Mouse (Mus musculus) midbrain, postnatal 0 days (tissue): Measurements from ENCODE around the gene Afap1. TPM values are rescaled to one million over a fixed set of nuclear protein-coding genes. Genes with fewer than 3 reads are reported as not detected.

Source experiments
- ATAC-seq: fragments of 200-750 bp; cut with Nextera tagmentation; 2 replicates; pipeline ENCODE4 v1.8.0; 2017; ENCODE audit warnings: moderate number of reproducible peaks, mild to moderate bottlenecking, moderate TSS enrichment, moderate library complexity; ENCODE audit not compliant: low FRiP score
- DNase-seq: peaks from one replicate; pipeline ENCODE4 v3.0.0-alpha.2; 2015; ENCODE audit warnings: low spot score
- H3K27ac ChIP-seq: fragments of 300-500 bp; sonication (generic); 2 replicates; pipeline ENCODE4 v1.5.1; 2014; ENCODE audit warnings: low read depth, mild to moderate bottlenecking, low read length, mixed read lengths
- H3K27me3 ChIP-seq: fragments of 300-500 bp; sonication (generic); 2 replicates; pipeline ENCODE4 v1.6.1; 2014; ENCODE audit warnings: low read length, control low read depth, mixed read lengths; ENCODE audit not compliant: insufficient read depth
- H3K36me3 ChIP-seq: fragments of 300-500 bp; sonication (generic); 2 replicates; pipeline ENCODE4 v1.6.1; 2014; ENCODE audit warnings: low read length, control low read depth, mixed read lengths; ENCODE audit not compliant: insufficient read depth
- H3K4me1 ChIP-seq: fragments of 300-500 bp; sonication (generic); 2 replicates; pipeline ENCODE4 v1.6.1; 2014; ENCODE audit warnings: mild to moderate bottlenecking, control low read depth, antibody characterized with exemption, low read length, mixed read lengths; ENCODE audit not compliant: insufficient read depth
- H3K4me2 ChIP-seq: fragments of 300-500 bp; sonication (generic); 2 replicates; pipeline ENCODE4 v1.6.1; 2014; ENCODE audit warnings: low read depth, mild to moderate bottlenecking, low read length, mixed read lengths; ENCODE audit not compliant: poor library complexity, severe bottlenecking
- H3K4me3 ChIP-seq: fragments of 300-500 bp; sonication (generic); 2 replicates; pipeline ENCODE4 v1.5.1; 2014; ENCODE audit warnings: low read depth, mild to moderate bottlenecking, low read length, moderate library complexity
- H3K9ac ChIP-seq: fragments of 300-500 bp; sonication (generic); replicated peaks from 2 replicates; pipeline ENCODE4 v1.6.1; 2014; ENCODE audit warnings: mild to moderate bottlenecking, low read length, moderate library complexity, mixed read lengths; ENCODE audit not compliant: poor library complexity, severe bottlenecking
- H3K9me3 ChIP-seq: fragments of 300-500 bp; sonication (generic); 2 replicates; pipeline ENCODE4 v1.6.1; 2016; ENCODE audit warnings: low read length, control low read depth
- CTCF ChIP-seq: IDR thresholded peaks from 2 replicates; pipeline ENCODE4 v1.5.1; 2016; ENCODE audit warnings: antibody characterized with exemption, mild to moderate bottlenecking
- WGBS: fragments of 180-500 bp; shearing (Covaris S2); extraction: QIAGEN DNeasy Blood & Tissue Kit; methylation state at CpG from one replicate; pipeline ENCODE4 v1.1.7; 2014; 5-methylcytosine and 5-hydroxymethylcytosine counted together
- polyA plus RNA-seq: library from polyadenylated mRNA; unstranded; fragments of >200 nt; fragmentation: Nextera tagmentation; extraction: Ambion mirVana; gene quantifications from 2 replicates; pipeline ENCODE4 v1.2.1, GENCODE M21; 2015
- total RNA-seq: library from RNA; depleted of rRNA; stranded (reverse); fragments of >200 nt; gene quantifications from 2 replicates; pipeline ENCODE4 v1.2.3, GENCODE M21; 2014

The Afap1 gene
- total and polyA plus RNA-seq, 2 experiments from 2014 or later = 43.8 to 80.9 TPM

- no peak overlapping the region for H3K4me3 ChIP-seq
- no peaks in the 10 kb centered on the region for H3K36me3 ChIP-seq
- WGBS = 59% methylated on average over 8 of the region's 8 CpGs
- peaks cover 5% of the 10 kb centered on the region; the same call in 1 of the 2 replicates for H3K4me1 ChIP-seq
- no peaks in the 10 kb centered on the region for H3K9me3 ChIP-seq
- ATAC-seq = no peak
- no peak for DNase-seq
- H3K27me3 ChIP-seq = no peaks in the 10 kb centered on the region
- H3K9ac ChIP-seq = no peak overlapping the region
- no peak for TF ChIP-seq CTCF
- H3K4me2 ChIP-seq = no peak overlapping the region
- H3K27ac ChIP-seq = no peak overlapping the region
Observed at GRCm38 (mm10) chr5:35926511-35926910, 33.4 kb downstream of the Afap1 start.

- no peaks in the 10 kb centered on the region for H3K9me3 ChIP-seq
- H3K36me3 ChIP-seq = no peaks in the 10 kb centered on the region
- DNase-seq (no peak), ATAC-seq (no peak)
- no peak overlapping the region for H3K27ac ChIP-seq
- 58% methylated on average over 5 of the region's 5 CpGs for WGBS
- no peak overlapping the region for H3K4me2 ChIP-seq
- H3K4me1 ChIP-seq = peaks cover 12% of the 10 kb centered on the region; the same call in 1 of the 2 replicates
- H3K4me3 ChIP-seq = no peak overlapping the region
- H3K9ac ChIP-seq = no peak overlapping the region
- H3K27me3 ChIP-seq = no peaks in the 10 kb centered on the region
- TF ChIP-seq CTCF = no peak
Observed at GRCm38 (mm10) chr5:35931296-35931695, 38.2 kb downstream of the Afap1 start.

GRCm38 (mm10) chr5:35933059-35933458 is 39.9 kb downstream of the Afap1 start:
- 72% methylated on average over 10 of the region's 10 CpGs for WGBS
- TF ChIP-seq CTCF = no peak
- Histone ChIP-seq H3K4me3 (no peak overlapping the region), H3K9ac (no peak overlapping the region), H3K4me1 (peaks cover 8% of the 10 kb centered on the region; the same call in 1 of the 2 replicates), H3K27ac (no peak overlapping the region), H3K36me3 (no peaks in the 10 kb centered on the region), H3K9me3 (no peaks in the 10 kb centered on the region), H3K4me2 (no peak overlapping the region), H3K27me3 (no peaks in the 10 kb centered on the region)
- DNase-seq (no peak), ATAC-seq (no peak)

GRCm38 (mm10) chr5:35935939-35936338 is 42.8 kb downstream of the Afap1 start:
- no peak for DNase-seq
- no peak overlapping the region for H3K27ac ChIP-seq
- H3K9ac ChIP-seq = no peak overlapping the region
- H3K4me3 ChIP-seq = no peak overlapping the region
- H3K27me3 ChIP-seq = no peaks in the 10 kb centered on the region
- 83% methylated on average over 7 of the region's 7 CpGs for WGBS
- H3K9me3 ChIP-seq = no peaks in the 10 kb centered on the region
- no peak for ATAC-seq
- TF ChIP-seq CTCF = no peak
- H3K4me2 ChIP-seq = no peak overlapping the region
- H3K36me3 ChIP-seq = peaks cover 3% of the 10 kb centered on the region; the same call in 1 of the 2 replicates
- H3K4me1 ChIP-seq = peaks cover 8% of the 10 kb centered on the region; the same call in 1 of the 2 replicates

GRCm38 (mm10) chr5:35938249-35939223 is 45.4 kb downstream of the Afap1 start:
- Histone ChIP-seq H3K4me1 (no peaks in the 10 kb centered on the region), H3K27me3 (no peaks in the 10 kb centered on the region), H3K36me3 (peaks cover 4% of the 10 kb centered on the region; the same call in 1 of the 2 replicates), H3K4me2 (no peak overlapping the region), H3K4me3 (no peak overlapping the region), H3K9me3 (no peaks in the 10 kb centered on the region), H3K27ac (0 out of 2 replicates have a peak overlapping the region, but pooled peaks have one; percentile 51), H3K9ac (no peak overlapping the region)
- ATAC-seq (no peak), DNase-seq (peak; percentile 45)
- 58% methylated on average over 10 of the region's 10 CpGs for WGBS
- no peak for TF ChIP-seq CTCF

- 88% methylated on average over 6 of the region's 6 CpGs for WGBS
- Histone ChIP-seq H3K27me3 (no peaks in the 10 kb centered on the region), H3K4me1 (no peaks in the 10 kb centered on the region), H3K9ac (no peak overlapping the region), H3K4me2 (no peak overlapping the region), H3K4me3 (no peak overlapping the region), H3K9me3 (no peaks in the 10 kb centered on the region), H3K27ac (no peak overlapping the region), H3K36me3 (peaks cover 4% of the 10 kb centered on the region; the same call in 1 of the 2 replicates)
- ATAC-seq (no peak), DNase-seq (no peak)
- no peak for TF ChIP-seq CTCF
Observed at GRCm38 (mm10) chr5:35939958-35940357, 46.8 kb downstream of the Afap1 start.
